Mouse (Mus musculus): Measurements from ENCODE around the gene Sgca.

- no peak for TF ChIP-seq CTCF (conservative IDR thresholded peaks at IDR 0.05; ENCODE audit: low read length)
- no peak for TF ChIP-seq POU5F1 (IDR thresholded peaks at IDR 0.05; ENCODE audit: borderline replicate concordance, low read length)
Observed at GRCm38 (mm10) chr11:94917717-94918116, 58.4 kb downstream of the Sgca start.
